22 mouse cellular contexts compared by ENCODE assay signal in the genomic region with DNA sequence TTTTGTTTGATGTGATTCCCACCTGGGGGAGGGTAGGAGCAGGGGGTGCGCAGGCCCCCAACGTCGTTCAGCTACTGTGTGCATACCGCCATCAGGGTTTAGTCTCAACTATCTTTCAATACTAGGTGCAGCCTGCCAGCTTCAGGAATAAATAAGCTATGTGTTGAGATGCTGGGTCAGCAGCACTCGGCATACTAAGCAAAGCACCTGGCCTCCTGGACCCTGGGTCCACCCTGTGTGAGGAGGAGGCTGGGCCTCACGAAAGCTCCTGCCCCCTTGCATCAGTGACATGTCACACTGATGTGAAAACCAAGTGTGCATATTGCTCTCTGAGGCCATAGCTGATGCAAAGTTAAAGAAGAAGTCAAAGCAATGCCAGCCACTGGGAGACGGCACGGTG. TPM values are rescaled to one million over a fixed set of nuclear protein-coding genes. Genes with fewer than 3 reads are reported as not detected.
DNase-seq lines count a peak whose midpoint lies in the region; TF ChIP-seq lines count a peak whose summit lies in the region.
"Had no signal": no experiment of that assay in that cellular context is flagged by ENCODE, and none has a peak within 500 bp of the region (broad histone marks: within the 10 kb centered on the region; RNA-seq: fewer than 3 reads in every experiment).

No protein-coding gene starts in this region.

- H3K27me3 ChIP-seq in heart, embryonic 10.5 days (ENCODE audit: insufficient read depth, poor library complexity, severe bottlenecking) = no peaks in the 10 kb centered on the region
- H3K27me3 ChIP-seq: embryonic facial prominence, embryonic 12.5 days; forebrain, embryonic 13.5 days; Patski had no signal

- no peak overlapping the region for H3K4me3 ChIP-seq in heart, embryonic 10.5 days
- H3K4me3 ChIP-seq in layer of hippocampus, adult 2 months = no peak overlapping the region
- H3K4me3 ChIP-seq: embryonic facial prominence, embryonic 10.5 days; embryonic facial prominence, embryonic 12.5 days; forebrain, embryonic 13.5 days had no signal

- 92% methylated on average over 8 of the region's 8 CpGs for WGBS in heart, embryonic 10.5 days

- H3K27ac ChIP-seq in heart, embryonic 10.5 days = peak overlapping the region; percentile 47
- H3K27ac ChIP-seq in layer of hippocampus, adult 2 months = peak overlapping the region; percentile 23; the same call in 1 of the 2 replicates
- H3K27ac ChIP-seq: embryonic facial prominence, embryonic 12.5 days; forebrain, embryonic 13.5 days had no signal

- DNase-seq in heart, embryonic 10.5 days (ENCODE audit: low spot score) = no peak
- no peak for DNase-seq in heart, postnatal 10 days
- DNase-seq in kidney, adult 18-20 months = peak; percentile 5
- DNase-seq in kidney, postnatal 14 days = no peak
- peak; percentile 36 for DNase-seq in kidney, adult 9 months
- no peak for DNase-seq in kidney, postnatal 10 days
- no peak for DNase-seq in layer of hippocampus, adult 2 months (ENCODE audit: low spot score in 2 of 2)
- no peak for DNase-seq in layer of hippocampus, adult 8-10 months (ENCODE audit: low spot score in 2 of 2)
- DNase-seq: adrenal gland, adult 8-10 months; adrenal gland, postnatal 14 days; adrenal gland, postnatal 36 days; B cell, adult 2 months; cerebellum, adult 11-12 months; cerebellum, adult 2 months; cerebellum, adult 9-10 months; cerebellum, postnatal 10 days; cerebellum, postnatal 25 days had no signal

- no peaks in the 10 kb centered on the region for H3K9me3 ChIP-seq in heart, embryonic 10.5 days
- H3K9me3 ChIP-seq: embryonic facial prominence, embryonic 10.5 days; embryonic facial prominence, embryonic 12.5 days; forebrain, embryonic 13.5 days; G1E had no signal

- intact Hi-C loops in heart, postnatal 10 days (cut with DNase I) = no loop called here

- H3K4me1 ChIP-seq in heart, embryonic 10.5 days = peaks cover 86% of the 10 kb centered on the region

- no peak for TF ChIP-seq CTCF in layer of hippocampus, adult 2 months (conservative IDR thresholded peaks at IDR 0.05)

- H3K36me3 ChIP-seq in heart, embryonic 10.5 days = no peaks in the 10 kb centered on the region

RNA-seq across cellular contexts. Expression of a gene that starts 42.5 kb away (rescaled TPM):
- polyA plus RNA-seq in heart, embryonic 10.5 days (2016; fragmentation: Nextera tagmentation; extraction: Ambion mirVana) = 11.3 and 15.1 TPM in 2 replicates
- total RNA-seq in heart, postnatal 10 days (2021) = 10 to 100 TPM; 17.0 to 19.1 TPM
- 10 to 100 TPM; 62.7 to 64.0 TPM for total RNA-seq in layer of hippocampus, adult 2 months (2021)
- total RNA-seq in layer of hippocampus, adult 8-10 months (2022) = 10 to 100 TPM; 52.5 to 67.9 (median 57.9) TPM

Comparison
In these comparisons a context has a peak if more than half of its experiments do, and no peak if none do; other contexts are left out.
1. DNase-seq: peak in kidney, adult 18-20 months (single experiment) and kidney, adult 9 months (single experiment); none in heart, embryonic 10.5 days (single experiment), heart, postnatal 10 days (0 of 2), kidney, postnatal 14 days (single experiment), kidney, postnatal 10 days (single experiment), layer of hippocampus, adult 2 months (0 of 2) and layer of hippocampus, adult 8-10 months (0 of 2).